ENCODE assay signal across 11 mouse cellular contexts in the genomic region with DNA sequence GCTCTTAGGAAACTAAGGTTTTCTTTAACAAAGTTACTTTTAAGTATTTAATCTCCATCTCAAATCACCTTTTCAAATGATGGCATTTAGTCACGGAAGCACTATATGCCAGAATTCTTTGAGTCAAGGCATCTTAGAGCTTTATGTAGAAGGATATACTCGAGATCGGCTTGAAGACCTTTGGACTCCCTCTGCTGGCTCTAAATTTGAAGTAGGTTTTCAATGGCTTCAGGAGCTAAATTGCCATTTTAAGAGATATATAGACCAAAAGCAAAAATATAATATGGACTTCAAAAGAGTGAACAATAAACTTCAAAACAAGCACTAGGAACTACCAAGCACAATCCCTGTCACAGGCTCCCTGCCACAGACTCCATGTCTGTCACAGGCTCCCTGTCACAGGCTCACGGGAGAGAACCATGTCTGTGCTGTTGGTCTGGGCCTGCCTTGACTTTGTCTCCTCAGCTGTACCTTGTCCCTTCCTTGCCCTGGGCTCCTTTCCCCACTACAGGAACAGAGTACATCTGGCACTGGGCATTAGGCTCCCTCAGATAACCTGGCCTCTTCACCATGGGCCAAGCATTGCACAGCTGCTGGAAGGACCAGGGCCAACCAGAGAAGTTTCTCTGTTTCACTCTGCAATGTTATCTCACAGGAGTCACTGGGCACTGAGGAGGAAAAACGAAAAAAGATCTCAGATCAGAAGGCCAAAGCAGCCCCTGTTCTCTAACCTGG. TPM values are rescaled to one million over a fixed set of nuclear protein-coding genes. Genes with fewer than 3 reads are reported as not detected.
A peak's percentile ranks its signal among the peaks of the same experiment; 100 is the strongest.
DNase-seq lines count a peak whose midpoint lies in the region; ATAC-seq and TF ChIP-seq lines count a peak whose summit lies in the region.
"Had no signal": no experiment of that assay in that cellular context is flagged by ENCODE, and none has a peak within 500 bp of the region (broad histone marks: within the 10 kb centered on the region; RNA-seq: fewer than 3 reads in every experiment).

No protein-coding gene starts in this region.

- H3K9me3 ChIP-seq in intestine, embryonic 16.5 days (ENCODE audit: control insufficient read depth, low read length): 0 out of 2 replicates have a peak, but pooled peaks cover 4% of the 10 kb centered on the region
- H3K9me3 ChIP-seq in intestine, embryonic 15.5 days: no peaks in the 10 kb centered on the region
- no peaks in the 10 kb centered on the region for H3K9me3 ChIP-seq in forebrain, embryonic 13.5 days (replicated peaks)

- no peak for TF ChIP-seq CTCF in thymus, adult 2 months (IDR thresholded peaks at IDR 0.05; ENCODE audit: borderline replicate concordance, control insufficient read depth, extremely low read depth, insufficient read depth, low read length, poor library complexity)

- no peak for TF ChIP-seq POLR2A in thymus, adult 2 months (IDR thresholded peaks at IDR 0.05; ENCODE audit: control insufficient read depth, extremely low read depth, insufficient read depth, low read length, poor library complexity)

- H3K27me3 ChIP-seq in intestine, embryonic 16.5 days (replicated peaks; ENCODE audit: control insufficient read depth, insufficient read depth, low read length): no peaks in the 10 kb centered on the region
- no peaks in the 10 kb centered on the region for H3K27me3 ChIP-seq in intestine, embryonic 15.5 days (replicated peaks)
- no peaks in the 10 kb centered on the region for H3K27me3 ChIP-seq in thymus, adult 2 months (ENCODE audit: control insufficient read depth, insufficient read depth, low read length)
- 0 out of 2 replicates have a peak, but pooled peaks cover 3% of the 10 kb centered on the region for H3K27me3 ChIP-seq in forebrain, embryonic 13.5 days

- 0 out of 2 replicates have a peak, but pooled peaks have one; percentile 25 for ATAC-seq in intestine, embryonic 16.5 days
- ATAC-seq in intestine, embryonic 15.5 days: no peak
- ATAC-seq in forebrain, embryonic 13.5 days: no peak
- ATAC-seq: hindbrain, embryonic 16.5 days had no signal

- no peak overlapping the region for H3K4me3 ChIP-seq in intestine, embryonic 16.5 days (ENCODE audit: low read length)
- no peak overlapping the region for H3K4me3 ChIP-seq in intestine, embryonic 15.5 days (replicated peaks)
- H3K4me3 ChIP-seq in thymus, adult 2 months (ENCODE audit: control insufficient read depth, insufficient read depth, low read length): no peak overlapping the region
- no peak overlapping the region for H3K4me3 ChIP-seq in forebrain, embryonic 13.5 days

- no peak overlapping the region for H3K9ac ChIP-seq in intestine, embryonic 16.5 days (ENCODE audit: low read depth, low read length)
- no peak overlapping the region for H3K9ac ChIP-seq in intestine, embryonic 15.5 days
- H3K9ac ChIP-seq in forebrain, embryonic 13.5 days: no peak overlapping the region

- peaks cover 18% of the 10 kb centered on the region for H3K36me3 ChIP-seq in intestine, embryonic 16.5 days (ENCODE audit: control insufficient read depth, insufficient read depth, low read length)
- H3K36me3 ChIP-seq in intestine, embryonic 15.5 days: peaks cover 14% of the 10 kb centered on the region
- peaks cover 14% of the 10 kb centered on the region for H3K36me3 ChIP-seq in thymus, adult 2 months (ENCODE audit: control insufficient read depth, insufficient read depth, low read length)
- peaks cover 20% of the 10 kb centered on the region for H3K36me3 ChIP-seq in forebrain, embryonic 13.5 days (ENCODE audit: poor library complexity, severe bottlenecking)

- H3K4me1 ChIP-seq in intestine, embryonic 16.5 days (ENCODE audit: control insufficient read depth, insufficient read depth, low read length): peaks cover 34% of the 10 kb centered on the region
- peaks cover 26% of the 10 kb centered on the region for H3K4me1 ChIP-seq in intestine, embryonic 15.5 days (replicated peaks)
- peaks cover 28% of the 10 kb centered on the region for H3K4me1 ChIP-seq in thymus, adult 2 months (replicated peaks; ENCODE audit: control insufficient read depth, insufficient read depth, low read length)
- peaks cover 8% of the 10 kb centered on the region for H3K4me1 ChIP-seq in forebrain, embryonic 13.5 days

- H3K4me2 ChIP-seq in intestine, embryonic 16.5 days (ENCODE audit: low read depth, low read length): no peak overlapping the region
- no peak overlapping the region for H3K4me2 ChIP-seq in intestine, embryonic 15.5 days (replicated peaks)
- H3K4me2 ChIP-seq in forebrain, embryonic 13.5 days: no peak overlapping the region

- 76% methylated on average over 5 of the region's 5 CpGs for WGBS in intestine, embryonic 16.5 days
- 76% methylated on average over 5 of the region's 5 CpGs for WGBS in intestine, embryonic 15.5 days
- 88% methylated on average over 5 of the region's 5 CpGs for WGBS in thymus, adult 2 months
- 82% methylated on average over 5 of the region's 5 CpGs for WGBS in forebrain, embryonic 13.5 days

- H3K27ac ChIP-seq in intestine, embryonic 16.5 days (ENCODE audit: low read length): 0 out of 2 replicates have a peak overlapping the region, but pooled peaks have one; percentile 12
- no peak overlapping the region for H3K27ac ChIP-seq in intestine, embryonic 15.5 days
- H3K27ac ChIP-seq in thymus, adult 2 months (ENCODE audit: control insufficient read depth, insufficient read depth, low read length): peak overlapping the region; percentile 15; the same call in 1 of the 2 replicates
- no peak overlapping the region for H3K27ac ChIP-seq in forebrain, embryonic 13.5 days

- peak; percentile 23 for DNase-seq in cerebellum, adult 11-12 months
- no peak for DNase-seq in cerebellum, adult 11 months
- DNase-seq in thymus, adult 2 months: no peak
- DNase-seq in thymus, adult 18-20 months: no peak
- DNase-seq in adipocyte (ENCODE audit: low spot score): no peak
- DNase-seq: adrenal gland, adult 8-10 months; gastrocnemius, postnatal 10 days had no signal

RNA-seq across cellular contexts. Expression of a gene that starts 8.6 kb away (rescaled TPM):
- 4.8 and 5.6 TPM in 2 replicates for polyA plus RNA-seq in intestine, embryonic 16.5 days (2015; fragmentation: Nextera tagmentation; extraction: Ambion mirVana)
- 6.4 and 7.6 TPM in 2 replicates for polyA plus RNA-seq in intestine, embryonic 15.5 days (2015; fragmentation: Nextera tagmentation; extraction: Ambion mirVana)
- polyA plus RNA-seq in thymus, adult 2 months (2012; rRNA removed): 76.6 and 83.4 TPM in 2 replicates
- polyA plus RNA-seq in forebrain, embryonic 13.5 days (2015; fragmentation: Nextera tagmentation; extraction: Ambion mirVana): 3.4 and 3.8 TPM in 2 replicates

Comparison
In these comparisons a context has a peak if more than half of its experiments do, and no peak if none do; other contexts are left out.
1. H3K27ac ChIP-seq: peak in intestine, embryonic 16.5 days (single experiment) and thymus, adult 2 months (single experiment); none in intestine, embryonic 15.5 days (single experiment) and forebrain, embryonic 13.5 days (single experiment).